Mouse (Mus musculus) left cerebral cortex, postnatal 4 days (tissue): Measurements from ENCODE around the gene Nom1. TPM values are rescaled to one million over a fixed set of nuclear protein-coding genes. Genes with fewer than 3 reads are reported as not detected.
"Not testable (repeated sequence)": the region's sequence is repeated elsewhere in the genome, so short reads cannot be mapped to it uniquely, and the experiment has no call there.

Source experiments
- DNase-seq: peaks from one replicate; pipeline ENCODE4 v3.0.0-alpha.2; 2022
- intact Hi-C: fragments of 180-260 bp; cut with DNase I; formaldehyde crosslinking; loops from one replicate; pipeline ENCODE4 v1.15.1; 2025
- total RNA-seq, 2 experiments: library from RNA; stranded (reverse); gene quantifications; 2 replicates each; pipeline ENCODE4 v1.2.3; 2021

Nom1 gene
- total RNA-seq, result 10 to 100 TPM; 21.9 to 22.4 TPM

GRCm38 (mm10) chr5:29434228-29434871 lies at the start of gene Nom1:
Nom1 (plus strand) TSS chr5:29434664.
- intact Hi-C loops, result no loop called here
- DNase-seq, result peak; percentile 87

- no peak for DNase-seq
- intact Hi-C loops, result no loop called here
Observed at GRCm38 (mm10) chr5:29387591-29387990, 46.9 kb upstream of the Nom1 start.

- intact Hi-C loops, result no loop called here
- no peak for DNase-seq
Observed at GRCm38 (mm10) chr5:29388181-29388943, 46.1 kb upstream of the Nom1 start.

- intact Hi-C loops, result no loop called here
- DNase-seq, result peak; percentile 84
Observed at GRCm38 (mm10) chr5:29388944-29389765, 45.3 kb upstream of the Nom1 start.

- intact Hi-C loops, result no loop called here
- DNase-seq, result peak; percentile 35
Observed at GRCm38 (mm10) chr5:29398427-29398826, 36.0 kb upstream of the Nom1 start.

- intact Hi-C loops, result no loop called here
Observed at GRCm38 (mm10) chr5:29410854-29411253, 23.6 kb upstream of the Nom1 start.

GRCm38 (mm10) chr5:29413041-29413440 lies 21.4 kb upstream of the Nom1 start:
- DNase-seq, result no peak
- intact Hi-C loops, result no loop called here

More at GRCm38 (mm10) chr5:29410854-29411253, 23.6 kb upstream of the Nom1 start:
- DNase-seq, result no peak

- intact Hi-C loops, DNase-seq: not testable (repeated sequence)
Observed at GRCm38 (mm10) chr5:29423330-29423729, 11.1 kb upstream of the Nom1 start.

- DNase-seq, result peak; percentile 24
- intact Hi-C loops, result no loop called here
Observed at GRCm38 (mm10) chr5:29434872-29435358, 451 bp downstream of the Nom1 start.

GRCm38 (mm10) chr5:29435491-29435890 lies 1.0 kb downstream of the Nom1 start:
- intact Hi-C loops, result no loop called here
- DNase-seq, result no peak

- intact Hi-C loops, result not testable (repeated sequence)
Observed at GRCm38 (mm10) chr5:29436728-29437127, 2.3 kb downstream of the Nom1 start.

GRCm38 (mm10) chr5:29445275-29445674 lies 10.8 kb downstream of the Nom1 start:
- intact Hi-C loops, result no loop called here
- no peak for DNase-seq

More at GRCm38 (mm10) chr5:29436728-29437127, 2.3 kb downstream of the Nom1 start:
- not testable (repeated sequence) for DNase-seq

- intact Hi-C loops, result no loop called here
- DNase-seq, result no peak
Observed at GRCm38 (mm10) chr5:29452352-29452751, 17.9 kb downstream of the Nom1 start.

GRCm38 (mm10) chr5:29456895-29457656 lies 22.6 kb downstream of the Nom1 start:
- no peak for DNase-seq
- intact Hi-C loops, result no loop called here

- no peak for DNase-seq
- intact Hi-C loops, result no loop called here
Observed at GRCm38 (mm10) chr5:29462943-29463686, 28.7 kb downstream of the Nom1 start.

- intact Hi-C loops, result no loop called here
- no peak for DNase-seq
Observed at GRCm38 (mm10) chr5:29467489-29468350, 33.3 kb downstream of the Nom1 start.

- intact Hi-C loops, result no loop called here
- DNase-seq, result no peak
Observed at GRCm38 (mm10) chr5:29468351-29469065, 34.0 kb downstream of the Nom1 start.

GRCm38 (mm10) chr5:29469501-29469900 lies 35.0 kb downstream of the Nom1 start:
- intact Hi-C loops, result no loop called here
- no peak for DNase-seq
